Mouse (Mus musculus) adrenal gland, adult 2 months (tissue): ENCODE results near the gene Tnp2. TPM values are rescaled to one million over a fixed set of nuclear protein-coding genes. Genes with fewer than 3 reads are reported as not detected.
A peak's percentile ranks its signal among the peaks of the same experiment; 100 is the strongest.

Experiments used
- DNase-seq: peaks from one replicate; pipeline ENCODE4 v3.0.0; 2021
- polyA plus RNA-seq: library from polyadenylated mRNA; depleted of rRNA; stranded (reverse); fragments of >200 nt; gene quantifications from 2 replicates; pipeline ENCODE4 v1.2.3, GENCODE M21; 2012
- total RNA-seq, 2 experiments: library from RNA; stranded (reverse); gene quantifications; 2 replicates each; pipeline ENCODE4 v1.2.3; 2021

Tnp2 gene
- total and polyA plus RNA-seq, 3 experiments = not detected

GRCm38 (mm10) chr16:10788866-10789265, 406 bp upstream of the Tnp2 start:
- DNase-seq = no peak

- DNase-seq = no peak
Measured at GRCm38 (mm10) chr16:10787548-10788058, 857 bp downstream of the Tnp2 start.

DNA sequence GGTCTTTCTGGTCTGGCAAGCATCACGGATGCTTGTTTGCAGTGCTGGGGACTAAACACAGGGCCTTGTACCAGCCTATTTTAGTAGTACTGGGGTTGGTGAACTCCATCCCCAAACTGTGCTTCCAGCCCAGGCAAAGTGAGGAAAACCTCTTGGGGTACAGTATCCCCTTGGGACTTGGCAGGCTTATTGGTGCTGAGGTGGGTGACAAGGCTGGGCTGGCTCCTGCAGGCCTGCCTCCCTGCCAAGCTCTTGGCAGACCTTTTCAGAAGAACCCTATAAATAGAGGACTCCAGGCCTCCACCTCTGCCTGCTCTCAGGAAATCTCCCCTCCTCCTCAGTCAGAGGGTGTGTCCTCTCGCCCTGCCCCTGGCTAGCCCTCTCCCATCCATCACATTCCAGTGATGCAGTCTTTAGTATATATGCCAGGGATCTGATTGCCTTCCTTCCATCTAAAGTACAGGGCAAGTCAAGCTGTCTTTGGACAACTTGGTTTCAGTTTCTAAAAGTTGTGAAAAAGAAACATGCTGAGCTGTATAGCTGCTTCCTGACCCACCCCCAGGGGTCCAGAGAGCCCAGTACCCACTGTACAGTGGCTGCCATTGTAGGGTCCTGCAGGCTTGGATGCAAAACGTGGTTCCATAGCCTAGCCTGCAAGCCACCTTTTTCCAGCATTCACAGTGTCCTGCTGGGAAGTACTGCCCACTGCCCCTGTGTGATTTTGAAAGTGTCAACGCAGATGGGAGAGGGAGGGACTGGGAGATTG, 1.5 kb downstream of the Tnp2 start:
- peak; percentile 35 for DNase-seq

DNA sequence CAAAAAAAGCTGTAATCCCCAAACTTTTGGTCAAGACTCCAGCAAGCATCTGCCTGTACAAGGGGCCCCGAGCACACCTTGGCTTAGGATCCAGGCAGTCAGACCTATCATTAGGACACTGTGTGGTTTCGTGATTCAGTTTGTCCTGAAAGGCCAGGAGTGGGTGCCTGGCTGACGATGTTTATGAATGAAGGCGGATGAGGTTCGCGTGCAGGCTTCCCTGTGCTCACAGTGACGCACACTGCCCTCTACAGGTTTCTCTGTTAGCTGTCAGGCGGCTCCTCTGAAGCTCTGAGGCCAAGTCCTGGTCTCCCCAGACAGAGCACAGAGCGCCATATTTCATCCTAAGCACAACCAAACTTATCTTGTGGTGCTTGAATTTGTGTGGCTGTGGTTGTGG, 2.2 kb downstream of the Tnp2 start:
- peak; percentile 89 for DNase-seq

DNA sequence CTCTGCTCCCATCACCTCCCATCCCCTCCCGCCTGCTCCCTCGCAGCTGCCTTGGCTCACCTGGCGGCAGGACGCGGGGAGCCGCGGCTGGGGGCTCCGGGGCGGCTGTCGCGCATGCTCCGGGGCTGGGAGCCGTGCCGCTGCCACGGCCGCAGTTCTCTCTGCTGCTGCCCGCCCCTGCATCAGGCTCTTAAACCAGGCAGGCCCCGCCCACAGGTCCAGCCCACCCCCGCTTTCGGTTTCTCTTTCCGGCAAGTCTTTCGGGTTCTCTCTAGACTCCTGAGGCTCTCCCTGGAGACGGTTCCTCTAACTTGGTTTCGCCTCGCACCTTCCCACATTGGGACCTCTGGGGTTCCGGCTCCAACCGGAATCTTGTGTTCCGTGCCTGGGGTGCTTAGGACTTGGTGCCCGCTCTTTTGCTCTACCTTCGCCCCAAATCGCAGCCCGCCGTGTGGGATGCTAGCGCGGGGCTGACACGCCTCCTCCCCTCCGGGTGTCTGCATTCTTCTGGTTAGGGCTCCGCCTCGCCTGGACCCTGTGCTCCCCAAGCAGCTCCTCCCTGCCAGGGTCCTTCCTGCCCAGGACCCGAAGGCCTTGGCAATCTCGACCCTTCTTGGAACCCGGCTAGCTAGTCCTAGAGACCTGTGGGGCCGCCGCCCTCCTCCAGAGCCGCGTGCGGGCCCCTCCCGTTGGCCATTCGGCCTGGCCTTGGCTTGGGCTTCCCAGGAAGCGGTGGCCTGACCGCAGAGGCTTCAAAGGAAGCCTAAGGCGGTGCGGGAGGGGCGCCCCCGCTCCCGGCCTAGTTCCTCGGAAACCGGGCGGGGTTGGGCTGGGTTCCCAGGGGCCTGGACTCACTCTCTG, 2.9 kb downstream of the Tnp2 start, which contains the start of gene Socs1:
Socs1 (minus strand) TSS at position 166 of the 861 bp plus-strand sequence.
- peak; percentile 96 for DNase-seq

GRCm38 (mm10) chr16:10784793-10785370, 3.6 kb downstream of the Tnp2 start:
- DNase-seq = peak; percentile 96

- peak; percentile 69 for DNase-seq
Measured at GRCm38 (mm10) chr16:10783883-10784792, 4.3 kb downstream of the Tnp2 start.

DNA sequence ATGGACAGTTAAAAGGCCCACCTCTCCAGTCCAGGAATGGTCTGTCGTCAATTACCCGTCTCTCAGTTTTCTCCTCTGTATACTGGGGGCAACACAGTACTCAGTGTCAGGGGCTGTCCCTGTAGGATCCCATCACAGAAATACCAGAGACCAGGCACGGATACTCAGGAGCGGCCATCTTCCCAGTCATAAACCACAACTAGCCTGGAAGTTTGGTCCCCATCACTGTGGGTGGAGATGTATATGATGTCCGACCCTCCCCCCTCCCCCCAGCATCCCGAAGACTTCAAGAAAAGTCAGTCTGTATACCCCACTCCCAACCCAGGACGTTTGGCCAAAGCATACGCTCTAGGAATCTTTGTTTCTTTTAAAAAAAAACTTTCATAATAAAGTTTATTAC, 5.0 kb downstream of the Tnp2 start:
- DNase-seq = no peak

GRCm38 (mm10) chr16:10783152-10783434, 5.4 kb downstream of the Tnp2 start:
- DNase-seq = peak; percentile 30

- DNase-seq = peak; percentile 21
Measured at GRCm38 (mm10) chr16:10782377-10783151, 5.9 kb downstream of the Tnp2 start.

GRCm38 (mm10) chr16:10781862-10782371, 6.5 kb downstream of the Tnp2 start:
- DNase-seq = peak; percentile 60

DNA sequence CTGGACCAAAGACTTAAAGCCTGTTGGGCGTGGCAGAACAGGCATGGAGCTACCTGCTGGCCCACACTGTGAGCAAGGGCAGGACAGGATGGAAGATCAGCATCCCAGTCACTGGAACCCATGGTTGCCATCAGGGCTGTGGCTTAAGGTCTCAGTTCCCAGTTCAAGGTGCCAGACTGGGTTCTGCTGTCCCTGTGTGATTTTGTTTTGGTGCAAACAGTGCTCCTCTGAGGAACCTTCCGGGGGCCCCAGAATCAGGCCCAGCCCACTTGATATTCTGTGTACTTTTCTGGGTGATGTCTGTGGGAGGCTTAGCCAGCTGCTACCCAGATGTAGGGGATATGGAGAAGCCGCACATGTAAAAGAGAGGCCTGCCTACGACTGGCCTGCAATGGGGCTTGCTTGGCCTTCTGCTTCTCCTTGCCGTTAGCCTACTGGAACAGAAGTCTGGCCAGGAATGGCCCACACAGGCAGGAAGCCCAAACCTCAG, 7.8 kb downstream of the Tnp2 start:
- DNase-seq = no peak

GRCm38 (mm10) chr16:10777579-10778160, 10.8 kb downstream of the Tnp2 start:
- peak; percentile 60 for DNase-seq

DNA sequence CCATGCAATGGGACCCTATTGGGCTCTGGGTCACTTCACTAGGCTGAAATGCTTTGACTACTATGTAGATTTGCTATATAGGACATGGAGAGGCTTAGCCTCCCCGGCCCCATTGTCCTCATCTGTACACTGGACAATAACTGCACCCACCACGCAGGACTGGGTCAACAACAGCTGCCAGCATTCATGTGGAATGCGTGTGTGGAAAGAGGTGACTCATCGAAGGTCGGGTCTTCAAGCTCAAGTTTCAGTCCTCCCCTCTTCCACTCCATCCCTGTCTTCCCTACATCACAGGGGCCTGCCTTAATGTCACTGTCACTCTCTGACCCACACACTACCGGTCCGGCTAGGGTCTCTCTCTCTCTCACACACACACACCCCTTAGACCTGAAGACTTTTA, 12.1 kb downstream of the Tnp2 start:
- DNase-seq = peak; percentile 74

DNA sequence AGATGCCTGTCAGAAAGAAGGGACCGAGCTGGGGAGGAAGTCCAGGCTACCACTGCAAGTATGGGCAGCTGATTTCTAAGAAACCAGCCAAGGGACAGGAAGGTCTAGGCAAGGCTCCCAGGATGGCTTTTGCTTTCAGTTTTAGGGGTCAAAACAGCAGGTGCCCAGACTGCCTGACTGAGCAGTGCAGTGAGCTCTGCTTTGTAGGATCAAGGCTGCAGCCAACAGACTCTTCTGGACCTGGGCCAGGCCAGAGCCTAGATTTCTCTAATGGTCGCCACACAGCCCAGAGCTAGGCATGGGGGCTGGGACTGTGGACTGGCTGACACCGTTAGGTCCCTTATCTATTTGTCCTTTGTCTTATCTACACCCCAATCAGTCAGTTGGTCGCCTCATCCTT, 13.7 kb downstream of the Tnp2 start:
- DNase-seq = peak; percentile 39

GRCm38 (mm10) chr16:10773543-10773942, 14.9 kb downstream of the Tnp2 start:
- DNase-seq = no peak

- DNase-seq = peak; percentile 62
Measured at GRCm38 (mm10) chr16:10771769-10772510, 16.5 kb downstream of the Tnp2 start.

- no peak for DNase-seq
Measured at GRCm38 (mm10) chr16:10770531-10771325, 17.7 kb downstream of the Tnp2 start.
